Mouse (Mus musculus) WW6 (cell line): ENCODE results near the gene Cyp26c1.

Source experiments
- DNase-seq: peaks from one replicate; pipeline ENCODE4 v3.0.0-alpha.2; 2013; ENCODE audit warnings: low read depth, low spot score

Gene Cyp26c1

GRCm38 (mm10) chr19:37698273-37699160 lies 13.1 kb downstream of the Cyp26c1 start:
- no peak for DNase-seq

- no peak for DNase-seq
These were observed 14.3 kb downstream of the Cyp26c1 start for GRCm38 (mm10) chr19:37699711-37700110.

GRCm38 (mm10) chr19:37702377-37703076 lies 17.1 kb downstream of the Cyp26c1 start:
- DNase-seq: no peak

- no peak for DNase-seq
These were observed 18.6 kb downstream of the Cyp26c1 start for GRCm38 (mm10) chr19:37703902-37704509.

- no peak for DNase-seq
These were observed 20.3 kb downstream of the Cyp26c1 start for GRCm38 (mm10) chr19:37705722-37706121.

GRCm38 (mm10) chr19:37714681-37715080 lies 29.3 kb downstream of the Cyp26c1 start:
- no peak for DNase-seq

GRCm38 (mm10) chr19:37715980-37716379 lies 30.6 kb downstream of the Cyp26c1 start:
- DNase-seq: no peak

GRCm38 (mm10) chr19:37716524-37717175 lies 31.3 kb downstream of the Cyp26c1 start:
- DNase-seq: no peak

GRCm38 (mm10) chr19:37719166-37719565 lies 33.8 kb downstream of the Cyp26c1 start:
- DNase-seq: no peak

- DNase-seq: no peak
These were observed 39.2 kb downstream of the Cyp26c1 start for GRCm38 (mm10) chr19:37724591-37724990.

- DNase-seq: no peak
These were observed 41.2 kb downstream of the Cyp26c1 start for GRCm38 (mm10) chr19:37726585-37726984.

- DNase-seq: no peak
These were observed 42.0 kb downstream of the Cyp26c1 start for GRCm38 (mm10) chr19:37727366-37727765.

GRCm38 (mm10) chr19:37735426-37735825 lies 50.0 kb downstream of the Cyp26c1 start:
- DNase-seq: no peak

- no peak for DNase-seq
These were observed 53.2 kb downstream of the Cyp26c1 start for GRCm38 (mm10) chr19:37738575-37738974.

GRCm38 (mm10) chr19:37740043-37740442 lies 54.7 kb downstream of the Cyp26c1 start:
- no peak for DNase-seq
